Mouse (Mus musculus): ENCODE results near the gene Tekt3.

DNA sequence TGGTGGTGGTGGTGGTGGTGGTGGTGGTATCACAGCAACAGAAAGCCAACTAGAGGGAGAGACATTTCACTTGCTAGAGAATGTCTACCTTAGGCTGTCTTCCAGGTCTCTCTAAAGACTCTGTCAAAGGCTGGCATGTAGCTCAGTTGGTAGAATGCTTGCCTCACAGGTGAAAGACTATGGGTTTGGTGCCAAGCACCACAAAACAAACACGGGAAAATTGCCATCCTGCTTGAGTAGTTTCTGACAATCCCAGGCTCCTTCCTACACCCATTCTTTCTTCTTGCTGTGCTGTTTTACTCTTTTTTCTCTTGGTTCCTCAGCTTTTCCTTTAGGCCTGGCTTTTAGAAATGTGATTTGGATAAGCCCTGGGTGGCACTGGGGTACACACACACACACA, 5.1 kb downstream of the Tekt3 start:
- TF ChIP-seq POLR2A (IDR thresholded peaks at IDR 0.05; ENCODE audit: low read depth, low read length) (no peak), CTCF (IDR thresholded peaks at IDR 0.05; ENCODE audit: extremely low read depth, insufficient read length, insufficient replicate concordance, low read depth, low read length) (no peak)
